Mouse (Mus musculus) liver, embryonic 14.5 days (tissue): Measurements from ENCODE around the gene Gpc6. TPM values are rescaled to one million over a fixed set of nuclear protein-coding genes. Genes with fewer than 3 reads are reported as not detected.

ENCODE experiments used
- ATAC-seq: fragments of 200-750 bp; cut with Nextera tagmentation; 2 replicates; pipeline ENCODE4 v1.8.0; 2017; ENCODE audit warnings: moderate number of reproducible peaks, mild to moderate bottlenecking, moderate library complexity; ENCODE audit not compliant: insufficient read depth
- DNase-seq, 3 experiments: peaks; one replicate each; pipeline ENCODE4 v3.0.0-alpha.2; 2012 to 2013; ENCODE audit warnings: low read depth in 3 of 3, low spot score in 3 of 3
- H3K27ac ChIP-seq: fragments of 300-500 bp; sonication (generic); 2 replicates; pipeline ENCODE4 v1.5.1; 2014; ENCODE audit warnings: moderate library complexity, mild to moderate bottlenecking, control low read depth, inconsistent platforms
- H3K27me3 ChIP-seq: fragments of 300-500 bp; sonication (generic); 2 replicates; pipeline ENCODE4 v1.6.1; 2014; ENCODE audit warnings: mild to moderate bottlenecking, low read length, moderate library complexity; ENCODE audit not compliant: control insufficient read depth, insufficient read depth
- H3K36me3 ChIP-seq: fragments of 300-500 bp; sonication (generic); replicated peaks from 2 replicates; pipeline ENCODE4 v1.6.1; 2014; ENCODE audit warnings: low read depth; ENCODE audit not compliant: control insufficient read depth, insufficient read depth
- H3K4me1 ChIP-seq, 2 experiments: fragments of 200-500 bp in 1 of 2; fragments of 300-500 bp in 1 of 2; sonication (generic) in 1 of 2; replicated peaks; 2 replicates each; pipeline ENCODE4 v1.6.1; 2012 to 2014; ENCODE audit warnings: antibody characterized with exemption in 1 of 2, inconsistent platforms in 1 of 2, low read length in 1 of 2; ENCODE audit not compliant: control insufficient read depth in 2 of 2, insufficient read depth in 2 of 2
- H3K4me2 ChIP-seq: fragments of 300-500 bp; sonication (generic); 2 replicates; pipeline ENCODE4 v1.6.1; 2014; ENCODE audit warnings: low read depth, mild to moderate bottlenecking, control low read depth, moderate library complexity
- H3K4me3 ChIP-seq, 2 experiments: fragments of 200-500 bp in 1 of 2; fragments of 300-500 bp in 1 of 2; sonication (generic) in 1 of 2; 2 replicates each; pipeline ENCODE4 v1.5.1; 2012 to 2014; ENCODE audit warnings: low read depth in 2 of 2, low read length in 2 of 2, mild to moderate bottlenecking in 2 of 2, control low read depth in 1 of 2, inconsistent platforms in 1 of 2, moderate library complexity in 1 of 2; ENCODE audit not compliant: insufficient read depth in 1 of 2
- H3K9ac ChIP-seq: fragments of 300-500 bp; sonication (generic); replicated peaks from 2 replicates; pipeline ENCODE4 v1.6.1; 2014; ENCODE audit warnings: mild to moderate bottlenecking, control low read depth, moderate library complexity
- H3K9me3 ChIP-seq: fragments of 300-500 bp; sonication (generic); 2 replicates; pipeline ENCODE4 v1.6.1; 2016; ENCODE audit warnings: low read length, mixed read lengths; ENCODE audit not compliant: control insufficient read depth
- CTCF ChIP-seq: IDR thresholded peaks from 2 replicates; pipeline ENCODE4 v1.5.1; 2016; ENCODE audit warnings: antibody characterized with exemption, low read depth, control low read depth
- EP300 ChIP-seq: IDR thresholded peaks from 2 replicates; pipeline ENCODE4 v1.6.1; 2016; ENCODE audit warnings: antibody characterized with exemption, low read depth
- WGBS: fragments of 180-500 bp; shearing (Covaris S2); extraction: QIAGEN DNeasy Blood & Tissue Kit; methylation state at CpG from one replicate; pipeline ENCODE4 v1.1.7; 2014; ENCODE audit not compliant: insufficient replicate concordance; 5-methylcytosine and 5-hydroxymethylcytosine counted together
- polyA plus RNA-seq, 2 experiments: library from polyadenylated mRNA; depleted of rRNA in 1 of 2; stranded (reverse) in 1 of 2; unstranded in 1 of 2; fragments of >200 nt; fragmentation: Nextera tagmentation in 1 of 2; extraction: Ambion mirVana in 1 of 2; gene quantifications; 2 replicates each; pipeline versions ENCODE4 v1.2.1 to v1.2.3; 2012 to 2014

Gene Gpc6
- polyA plus RNA-seq, 2 experiments = 0.97 to 2.3 TPM

- TF ChIP-seq CTCF (no peak), EP300 (no peak)
- H3K27ac ChIP-seq = no peak overlapping the region
- 49% methylated on average over 3 of the region's 3 CpGs for WGBS
- no peaks in the 10 kb centered on the region for H3K27me3 ChIP-seq
- ATAC-seq (no peak), DNase-seq (no peak)
- no peaks in the 10 kb centered on the region for H3K9me3 ChIP-seq
- no peak overlapping the region for H3K4me2 ChIP-seq
- H3K4me1 ChIP-seq = no peaks in the 10 kb centered on the region
- no peaks in the 10 kb centered on the region for H3K36me3 ChIP-seq
- H3K9ac ChIP-seq = no peak overlapping the region
- no peak overlapping the region for H3K4me3 ChIP-seq
Measured at GRCm38 (mm10) chr14:117451391-117451991, 526.4 kb downstream of the Gpc6 start.

GRCm38 (mm10) chr14:117452150-117452549 lies 527.0 kb downstream of the Gpc6 start:
- ATAC-seq (no peak), DNase-seq (no peak)
- Histone ChIP-seq H3K4me2 (no peak overlapping the region), H3K9ac (no peak overlapping the region), H3K27ac (no peak overlapping the region), H3K27me3 (no peaks in the 10 kb centered on the region), H3K36me3 (no peaks in the 10 kb centered on the region), H3K4me3 (no peak overlapping the region), H3K9me3 (no peaks in the 10 kb centered on the region), H3K4me1 (no peaks in the 10 kb centered on the region)
- 67% methylated on average over 7 of the region's 7 CpGs for WGBS
- TF ChIP-seq EP300 (no peak), CTCF (no peak)

- Histone ChIP-seq H3K9ac (no peak overlapping the region), H3K9me3 (no peaks in the 10 kb centered on the region), H3K4me3 (no peak overlapping the region), H3K27me3 (no peaks in the 10 kb centered on the region), H3K4me1 (no peaks in the 10 kb centered on the region), H3K36me3 (no peaks in the 10 kb centered on the region), H3K4me2 (no peak overlapping the region), H3K27ac (no peak overlapping the region)
- DNase-seq (no peak), ATAC-seq (no peak)
- TF ChIP-seq EP300 = no peak
- no peak for TF ChIP-seq CTCF
- 70% methylated on average over 2 of the region's 2 CpGs for WGBS
Measured at GRCm38 (mm10) chr14:117473378-117473777, 548.3 kb downstream of the Gpc6 start.

- TF ChIP-seq CTCF (no peak), EP300 (no peak)
- H3K36me3 ChIP-seq = no peaks in the 10 kb centered on the region
- ATAC-seq (no peak), DNase-seq (no peak)
- no peak overlapping the region for H3K27ac ChIP-seq
- no peaks in the 10 kb centered on the region for H3K27me3 ChIP-seq
- 61% methylated on average over 3 of the region's 3 CpGs for WGBS
- no peak overlapping the region for H3K4me3 ChIP-seq
- H3K4me1 ChIP-seq = no peaks in the 10 kb centered on the region
- no peak overlapping the region for H3K4me2 ChIP-seq
- no peak overlapping the region for H3K9ac ChIP-seq
- no peaks in the 10 kb centered on the region for H3K9me3 ChIP-seq
Measured at GRCm38 (mm10) chr14:117478879-117479278, 553.8 kb downstream of the Gpc6 start.

- Histone ChIP-seq H3K9me3 (no peaks in the 10 kb centered on the region), H3K27ac (no peak overlapping the region), H3K4me3 (no peak overlapping the region), H3K27me3 (no peaks in the 10 kb centered on the region), H3K36me3 (no peaks in the 10 kb centered on the region), H3K4me2 (no peak overlapping the region), H3K4me1 (no peaks in the 10 kb centered on the region), H3K9ac (no peak overlapping the region)
- WGBS = 24% methylated on average over 4 of the region's 4 CpGs
- DNase-seq = no peak
- TF ChIP-seq CTCF (no peak), EP300 (no peak)
- no peak for ATAC-seq
Measured at GRCm38 (mm10) chr14:117487161-117487754, 562.1 kb downstream of the Gpc6 start.
